Mouse (Mus musculus) frontal cortex, adult (tissue): ENCODE data around the gene Dcun1d4.
"Not testable (repeated sequence)": the region's sequence is repeated elsewhere in the genome, so short reads cannot be mapped to it uniquely, and the experiment has no call there.

ENCODE experiments used
- ATAC-seq: cut with Nextera tagmentation; 2 replicates; pipeline ENCODE4 v1.9.2; 2017; ENCODE audit warnings: mild to moderate bottlenecking, moderate library complexity, mixed read lengths; ENCODE audit not compliant: low TSS enrichment

Dcun1d4 gene

DNA sequence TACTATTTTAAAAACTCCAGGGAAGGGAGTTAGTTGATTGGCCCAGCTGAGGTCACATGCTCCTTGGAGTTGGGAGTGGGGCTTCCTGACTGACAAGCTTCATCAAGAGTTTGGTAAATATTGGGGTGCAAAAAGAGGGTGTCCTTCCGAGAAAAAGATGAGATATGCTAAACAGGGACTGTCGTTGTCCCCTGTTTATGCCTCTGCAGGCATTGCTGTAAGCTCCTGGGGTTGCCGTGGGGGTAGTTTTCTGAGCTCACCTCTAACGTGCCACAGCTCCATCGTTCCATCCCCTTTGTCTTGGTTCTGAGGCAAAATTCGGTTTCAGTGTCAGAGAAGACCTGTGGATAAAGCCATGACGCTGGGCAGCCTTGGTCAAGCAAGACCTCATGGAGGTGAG lies at the start of gene Dcun1d4:
Gene Dcun1d4, plus strand, starts transcription at position 301 of the 400 bp plus-strand sequence.
- no peak for ATAC-seq

DNA sequence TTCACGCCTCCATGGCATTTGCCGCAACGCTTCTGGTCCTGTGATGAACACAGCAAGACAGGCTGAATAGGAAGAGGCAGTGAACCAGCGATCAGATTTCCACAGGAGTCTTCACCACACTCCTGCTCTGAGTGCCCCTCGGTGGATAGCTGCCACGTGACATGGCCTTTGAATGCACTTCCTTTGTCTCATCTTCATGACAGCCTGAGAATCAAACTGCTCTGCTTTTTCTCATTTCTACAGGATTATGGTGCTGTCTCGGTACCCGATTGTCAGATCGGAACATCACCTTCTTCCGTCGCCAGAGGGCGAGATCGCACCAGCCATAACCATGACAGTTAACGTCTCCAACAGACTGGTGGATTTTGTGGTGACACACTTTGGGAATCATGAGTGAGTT lies 49.2 kb upstream of the Dcun1d4 start:
- peak; percentile 96 for ATAC-seq

DNA sequence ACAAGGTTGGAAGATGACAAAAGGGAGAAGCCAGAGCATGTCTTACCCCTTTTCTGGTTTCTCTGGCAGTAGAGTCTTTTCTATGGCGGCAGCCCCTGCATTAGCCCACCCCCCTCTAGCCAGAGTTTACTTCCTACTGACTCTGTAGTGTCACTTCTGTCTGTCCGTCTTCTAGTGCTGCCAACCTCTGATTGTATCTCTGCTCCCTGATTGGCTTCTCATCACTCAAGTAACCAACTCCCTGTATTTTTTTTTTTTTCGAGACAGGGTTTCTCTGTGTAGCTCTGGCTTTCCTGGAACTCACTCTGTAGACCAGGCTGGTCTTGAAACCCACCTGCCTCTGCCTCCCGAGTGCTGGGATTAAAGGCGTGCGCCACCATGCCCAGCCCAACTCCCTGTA lies 48.0 kb upstream of the Dcun1d4 start:
- ATAC-seq = no peak

GRCm38 (mm10) chr5:73434764-73435163 lies 46.0 kb upstream of the Dcun1d4 start:
- no peak for ATAC-seq

DNA sequence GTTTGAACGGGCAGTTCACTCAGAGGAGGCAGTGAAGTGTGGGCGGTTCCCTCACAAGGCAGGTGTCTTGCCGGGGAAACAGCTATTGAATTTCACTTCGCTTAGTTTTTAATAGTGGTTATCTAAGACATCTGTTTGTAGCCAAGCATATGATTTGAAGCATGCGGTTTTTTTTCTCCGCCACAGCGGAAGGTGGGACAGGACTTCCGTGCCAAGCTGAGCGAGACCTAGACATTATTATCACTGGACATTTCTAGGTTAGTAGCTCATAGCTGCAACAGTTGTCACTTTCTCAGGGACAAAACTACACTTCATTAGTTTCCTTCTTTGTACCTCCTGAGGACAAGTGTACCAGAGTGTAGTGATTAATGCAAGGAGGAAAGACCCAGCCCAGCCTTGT lies 38.6 kb upstream of the Dcun1d4 start:
- ATAC-seq = 0 out of 2 replicates have a peak, but pooled peaks have one; percentile 31

DNA sequence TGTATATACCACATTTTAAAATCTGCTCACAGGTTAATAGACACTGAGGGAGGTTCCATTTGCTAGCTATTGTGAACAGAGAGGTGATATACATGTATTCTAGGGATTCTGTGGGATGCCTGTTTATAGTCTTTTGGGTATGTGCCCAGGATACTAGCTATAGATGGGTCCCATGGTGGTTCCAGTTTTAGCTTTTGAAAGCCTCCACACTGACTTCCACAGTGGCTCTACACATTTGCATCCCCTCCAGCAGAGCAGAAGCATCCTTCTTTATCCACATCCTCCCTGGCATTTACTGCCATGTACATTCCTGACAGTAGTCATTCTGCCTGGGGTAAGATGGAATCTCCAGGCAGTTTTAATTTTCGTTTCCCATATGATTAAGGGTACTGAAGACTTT lies 30.5 kb upstream of the Dcun1d4 start:
- peak; percentile 93 for ATAC-seq

- no peak for ATAC-seq
These were observed 26.1 kb upstream of the Dcun1d4 start for GRCm38 (mm10) chr5:73454502-73455306.

DNA sequence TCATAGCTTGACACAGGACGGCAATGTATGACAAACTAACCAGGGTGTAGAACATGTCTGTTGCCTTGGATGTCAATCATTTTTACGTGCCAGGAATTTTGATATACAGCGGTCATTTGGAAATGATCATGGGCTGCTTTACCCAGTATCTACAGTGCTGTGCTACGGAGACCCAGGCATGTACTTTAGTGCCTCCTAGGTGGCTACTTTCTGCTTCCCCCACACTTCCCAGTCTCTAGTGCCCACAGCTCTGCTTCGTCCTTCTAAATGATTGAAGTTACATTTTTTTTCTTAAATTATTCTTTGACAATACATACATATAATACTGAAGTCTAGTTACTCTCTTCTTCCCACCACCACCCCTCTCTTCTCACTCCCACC lies 25.5 kb upstream of the Dcun1d4 start:
- ATAC-seq = no peak

GRCm38 (mm10) chr5:73468462-73469433 lies 12.1 kb upstream of the Dcun1d4 start:
- ATAC-seq = no peak

DNA sequence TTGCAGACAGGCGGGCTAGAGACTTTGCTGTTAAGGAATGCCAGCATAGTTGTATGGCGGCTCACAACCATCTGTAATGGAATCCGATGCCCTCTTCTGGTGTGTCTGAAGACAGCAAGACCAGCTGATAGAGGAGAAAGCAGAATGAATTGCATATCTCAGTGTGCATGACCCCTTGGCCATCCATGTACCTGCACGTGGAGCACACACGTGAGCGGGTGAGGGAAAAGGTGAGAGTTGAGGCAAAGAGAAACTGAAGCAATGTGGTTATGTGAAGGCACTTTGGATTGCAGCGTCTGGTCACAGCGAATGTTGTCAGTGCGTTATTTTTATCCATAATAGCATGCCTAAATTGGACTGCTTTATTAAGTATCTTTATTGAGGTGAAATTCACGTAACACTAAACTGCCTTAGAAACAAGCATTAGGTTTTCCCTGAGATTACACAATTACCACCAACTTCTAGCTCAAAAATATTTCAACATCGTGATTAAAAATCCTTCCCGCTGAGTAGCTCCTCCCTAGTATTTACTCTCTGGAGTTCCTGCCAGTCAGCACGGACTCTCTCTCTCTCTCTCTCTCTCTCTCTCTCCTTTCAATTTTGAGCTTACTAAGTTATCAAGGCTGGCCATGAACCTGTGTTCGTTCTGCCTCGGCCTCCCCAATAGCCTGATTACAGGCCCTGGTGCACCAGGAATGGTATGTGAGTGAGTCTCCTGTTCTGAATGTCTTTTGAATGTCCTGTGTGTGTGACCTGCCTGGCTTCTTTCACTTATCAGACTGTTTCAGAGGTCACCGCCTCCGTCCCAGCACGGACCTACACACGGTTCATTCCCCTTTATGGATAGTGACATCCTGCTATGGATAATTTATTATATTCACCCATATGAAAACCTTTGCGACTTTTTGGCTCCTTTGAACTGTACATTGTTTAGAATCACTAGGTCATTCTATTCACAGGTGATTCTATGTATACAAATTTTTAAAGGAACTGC lies 6.1 kb upstream of the Dcun1d4 start:
- no peak for ATAC-seq

GRCm38 (mm10) chr5:73481401-73481800 lies 601 bp downstream of the Dcun1d4 start:
- ATAC-seq = no peak

DNA sequence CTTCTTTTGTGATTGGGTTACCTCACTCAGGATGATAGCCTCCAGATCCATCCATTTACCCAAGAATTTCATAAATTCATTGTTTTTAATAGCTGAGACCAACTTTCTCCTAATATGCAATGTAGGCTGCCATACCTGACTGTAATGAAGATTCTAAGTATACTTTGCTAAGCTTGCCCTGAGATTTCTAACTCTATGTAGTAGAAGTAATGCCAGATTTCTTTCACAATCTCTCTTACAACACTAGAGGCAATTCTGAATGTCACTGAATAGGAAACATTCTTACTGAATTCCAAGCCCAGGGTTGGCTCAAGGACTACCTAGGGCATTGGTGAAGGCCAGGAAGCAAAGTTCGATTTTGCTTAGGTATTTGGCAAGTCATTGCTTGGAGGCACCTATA lies 1.6 kb downstream of the Dcun1d4 start:
- not testable (repeated sequence) for ATAC-seq

DNA sequence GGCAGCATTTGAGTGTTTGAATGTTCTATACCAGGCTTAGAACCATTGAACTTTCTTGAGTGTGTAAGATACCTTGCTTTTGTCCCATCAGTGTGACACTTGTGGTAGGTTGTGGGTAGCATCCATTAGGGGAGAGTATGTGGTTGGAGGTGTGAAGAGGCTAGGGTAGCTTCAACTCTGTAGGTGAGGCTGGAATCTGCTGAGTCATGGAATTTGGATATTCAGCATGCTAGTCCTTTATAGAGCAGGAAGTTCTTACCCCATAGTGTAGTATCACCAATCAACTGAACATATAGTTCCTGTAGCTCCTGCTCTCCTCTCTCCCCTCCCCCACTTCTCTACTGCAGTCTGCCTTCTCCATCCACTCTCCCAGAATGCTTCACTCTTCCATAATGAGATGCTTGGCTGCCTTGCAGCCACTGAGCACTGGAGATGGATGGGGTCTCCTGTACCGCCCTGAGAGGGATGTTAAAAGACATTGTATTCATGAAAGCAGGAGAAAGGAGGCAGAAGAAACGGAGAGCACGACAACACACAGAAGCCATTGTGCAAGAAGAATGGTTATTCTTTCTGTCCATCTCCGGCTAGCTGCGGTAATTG lies 3.3 kb downstream of the Dcun1d4 start:
- peak; percentile 74; the same call in 1 of the 2 replicates for ATAC-seq

- no peak for ATAC-seq
These were observed 5.7 kb downstream of the Dcun1d4 start for GRCm38 (mm10) chr5:73486451-73486850.

DNA sequence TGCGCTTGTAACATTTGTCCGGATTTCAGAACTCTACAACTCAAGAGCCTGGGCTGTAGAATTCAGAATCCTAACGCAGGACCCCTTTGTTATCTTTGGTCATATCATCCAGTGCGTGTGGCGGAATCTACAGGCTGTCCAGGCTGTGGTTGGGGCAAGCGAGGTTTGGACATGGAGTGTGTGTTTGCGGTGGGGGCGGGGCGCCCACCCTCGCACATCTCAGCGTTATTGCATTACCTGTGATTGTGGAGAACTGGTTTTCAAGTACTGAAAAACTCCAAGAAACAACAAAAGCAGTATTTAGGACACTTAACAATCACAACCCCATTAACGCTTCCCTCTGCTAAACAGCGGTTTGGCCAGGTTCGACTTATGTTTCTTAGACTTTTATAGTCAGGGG lies 9.1 kb downstream of the Dcun1d4 start:
- ATAC-seq = no peak

GRCm38 (mm10) chr5:73490596-73491073 lies 9.8 kb downstream of the Dcun1d4 start:
- peak; percentile 89 for ATAC-seq

- ATAC-seq = no peak
These were observed 10.5 kb downstream of the Dcun1d4 start for GRCm38 (mm10) chr5:73491074-73491836.

DNA sequence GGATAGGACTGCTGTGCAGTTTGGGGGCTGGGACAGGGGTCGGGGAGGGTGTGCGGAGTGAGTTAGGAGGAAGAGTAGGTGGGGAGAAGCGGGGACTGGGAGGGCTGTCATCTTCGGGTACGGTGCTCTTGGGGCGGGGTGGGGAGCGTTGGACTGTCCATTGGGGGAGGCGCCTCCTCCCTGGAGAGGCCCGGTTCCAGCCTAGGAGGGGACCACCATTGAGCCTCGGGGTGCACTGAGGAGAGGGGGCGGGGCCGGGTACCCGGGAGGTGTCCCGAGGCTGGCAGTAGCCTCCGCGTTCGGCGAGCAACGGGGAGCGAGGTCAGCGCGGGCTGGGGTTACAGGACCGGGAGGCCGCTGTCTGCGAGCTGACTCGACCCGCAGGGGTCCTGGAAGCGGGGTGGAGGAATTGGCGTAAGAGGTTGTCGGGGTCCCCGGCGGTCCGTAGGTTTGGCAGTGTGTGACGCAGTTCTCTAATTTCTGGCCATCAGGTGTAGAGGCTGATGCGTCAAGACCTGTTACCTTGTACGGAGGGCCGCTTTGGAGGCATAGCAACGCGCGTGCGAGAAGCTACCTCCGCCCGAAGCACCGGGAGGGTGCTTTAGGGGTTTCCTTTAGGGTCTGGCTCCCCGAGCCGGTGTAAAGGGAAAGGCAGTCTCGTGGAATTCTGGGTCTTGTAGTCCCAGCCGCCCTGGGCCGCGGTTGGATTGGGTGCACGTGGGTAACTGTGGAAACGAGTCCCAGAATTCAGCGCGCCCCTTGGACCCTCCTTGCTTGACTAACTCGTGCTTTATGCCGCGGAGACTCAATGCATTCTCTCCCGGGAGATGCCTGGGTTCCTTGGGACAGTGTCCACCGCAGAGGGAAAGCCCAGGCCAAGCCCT lies 11.3 kb downstream of the Dcun1d4 start:
- ATAC-seq = peak; percentile 75

DNA sequence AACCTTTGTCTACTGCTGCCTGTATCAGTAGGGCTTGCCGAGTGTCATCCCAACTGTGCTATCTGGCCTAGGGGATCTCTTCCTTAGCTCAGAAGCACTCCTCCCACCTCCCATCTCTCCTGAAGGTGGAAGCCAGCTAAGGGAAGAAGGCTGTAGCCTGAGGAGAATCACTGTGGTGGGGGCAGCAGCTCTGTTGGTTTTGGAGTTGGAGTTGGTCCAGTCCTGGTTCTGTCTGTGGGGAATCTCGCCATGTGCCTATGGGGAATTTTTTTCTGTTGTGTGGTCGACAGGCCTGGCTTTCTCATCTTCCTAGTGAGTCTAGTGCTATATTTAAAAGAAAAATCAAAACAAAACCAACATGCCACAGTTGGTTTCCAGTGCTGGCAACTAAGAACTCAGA lies 16.6 kb downstream of the Dcun1d4 start:
- ATAC-seq = peak; percentile 32
